Mouse (Mus musculus) neural tube, embryonic 12.5 days (tissue): ENCODE measurements at regions not wholly inside any gene's neighbourhood (a gene's known extent, or its start where the extent isn't known, plus 50 kb on each side); places are given as distances from the start of the nearest gene placed in this dataset.

Experiments
- ATAC-seq: fragments of 200-750 bp; cut with Nextera tagmentation; 2 replicates; pipeline ENCODE4 v1.8.0; 2017; ENCODE audit warnings: low read depth, mild to moderate bottlenecking, moderate TSS enrichment, moderate library complexity; ENCODE audit not compliant: low FRiP score
- H3K27ac ChIP-seq: fragments of 300-500 bp; sonication (generic); 2 replicates; pipeline ENCODE4 v1.5.1; 2016
- H3K27me3 ChIP-seq: fragments of 300-500 bp; sonication (generic); replicated peaks from 2 replicates; pipeline ENCODE4 v1.6.1; 2016; ENCODE audit warnings: mild to moderate bottlenecking
- H3K36me3 ChIP-seq: fragments of 300-500 bp; sonication (generic); 2 replicates; pipeline ENCODE4 v1.6.1; 2016; ENCODE audit warnings: mild to moderate bottlenecking
- H3K4me1 ChIP-seq: fragments of 300-500 bp; sonication (generic); 2 replicates; pipeline ENCODE4 v1.6.1; 2016
- H3K4me2 ChIP-seq: fragments of 300-500 bp; sonication (generic); replicated peaks from 2 replicates; pipeline ENCODE4 v1.6.1; 2016; ENCODE audit warnings: mild to moderate bottlenecking
- H3K4me3 ChIP-seq: fragments of 300-500 bp; sonication (generic); 2 replicates; pipeline ENCODE4 v1.5.1; 2016
- H3K9ac ChIP-seq: fragments of 300-500 bp; sonication (generic); 2 replicates; pipeline ENCODE4 v1.6.1; 2016; ENCODE audit warnings: mild to moderate bottlenecking
- H3K9me3 ChIP-seq: fragments of 300-500 bp; sonication (generic); 2 replicates; pipeline ENCODE4 v1.6.1; 2016; ENCODE audit warnings: mild to moderate bottlenecking
- WGBS: fragments of 180-500 bp; shearing (Covaris S2); methylation state at CpG from one replicate; pipeline ENCODE4 v1.1.7; 2016; 5-methylcytosine and 5-hydroxymethylcytosine counted together

- WGBS = 73% methylated on average over 3 of the region's 3 CpGs
Measured at GRCm38 (mm10) chr1:57512516-57512915, 105.6 kb upstream of the Tyw5 start.

GRCm38 (mm10) chr1:57525965-57526364, 119.1 kb upstream of the Tyw5 start:
- Histone ChIP-seq H3K4me3 (no peak overlapping the region), H3K9ac (no peak overlapping the region), H3K36me3 (no peaks in the 10 kb centered on the region), H3K27me3 (no peaks in the 10 kb centered on the region), H3K9me3 (no peaks in the 10 kb centered on the region), H3K4me2 (no peak overlapping the region), H3K4me1 (no peaks in the 10 kb centered on the region), H3K27ac (no peak overlapping the region)
- ATAC-seq = no peak
- WGBS = 87% methylated on average over 4 of the region's 4 CpGs

More at GRCm38 (mm10) chr1:57512516-57512915, 105.6 kb upstream of the Tyw5 start:
- Histone ChIP-seq H3K9ac (no peak overlapping the region), H3K27ac (no peak overlapping the region), H3K27me3 (no peaks in the 10 kb centered on the region), H3K9me3 (no peaks in the 10 kb centered on the region), H3K4me1 (no peaks in the 10 kb centered on the region), H3K4me2 (no peak overlapping the region), H3K4me3 (no peak overlapping the region), H3K36me3 (no peaks in the 10 kb centered on the region)
- no peak for ATAC-seq

- no peak overlapping the region for H3K4me3 ChIP-seq
- no peak for ATAC-seq
- no peaks in the 10 kb centered on the region for H3K4me1 ChIP-seq
- no peak overlapping the region for H3K4me2 ChIP-seq
- H3K36me3 ChIP-seq = no peaks in the 10 kb centered on the region
- H3K9me3 ChIP-seq = no peaks in the 10 kb centered on the region
- 44% methylated on average over 3 of the region's 3 CpGs for WGBS
- no peaks in the 10 kb centered on the region for H3K27me3 ChIP-seq
- no peak overlapping the region for H3K9ac ChIP-seq
- H3K27ac ChIP-seq = no peak overlapping the region
Measured at GRCm38 (mm10) chr1:57528703-57529102, 121.8 kb upstream of the Tyw5 start.

GRCm38 (mm10) chr1:57529320-57529719, 122.4 kb upstream of the Tyw5 start:
- H3K4me1 ChIP-seq = no peaks in the 10 kb centered on the region
- H3K36me3 ChIP-seq = no peaks in the 10 kb centered on the region
- no peak overlapping the region for H3K9ac ChIP-seq
- no peak overlapping the region for H3K4me2 ChIP-seq
- H3K9me3 ChIP-seq = no peaks in the 10 kb centered on the region
- no peak for ATAC-seq
- H3K27me3 ChIP-seq = no peaks in the 10 kb centered on the region
- H3K4me3 ChIP-seq = no peak overlapping the region
- WGBS = 88% methylated on average over 2 of the region's 2 CpGs
- H3K27ac ChIP-seq = no peak overlapping the region

- 57% methylated on average over 5 of the region's 5 CpGs for WGBS
Measured at GRCm38 (mm10) chr1:57537369-57537768, 130.5 kb upstream of the Tyw5 start.

GRCm38 (mm10) chr1:57544684-57545083, 137.8 kb upstream of the Tyw5 start:
- no peak overlapping the region for H3K4me3 ChIP-seq
- no peak overlapping the region for H3K27ac ChIP-seq
- no peaks in the 10 kb centered on the region for H3K27me3 ChIP-seq
- ATAC-seq = no peak
- H3K9ac ChIP-seq = no peak overlapping the region
- no peaks in the 10 kb centered on the region for H3K9me3 ChIP-seq
- no peak overlapping the region for H3K4me2 ChIP-seq
- H3K36me3 ChIP-seq = no peaks in the 10 kb centered on the region
- 79% methylated on average over 3 of the region's 3 CpGs for WGBS
- no peaks in the 10 kb centered on the region for H3K4me1 ChIP-seq

More at GRCm38 (mm10) chr1:57537369-57537768, 130.5 kb upstream of the Tyw5 start:
- Histone ChIP-seq H3K27ac (no peak overlapping the region), H3K4me2 (no peak overlapping the region), H3K4me3 (no peak overlapping the region), H3K4me1 (no peaks in the 10 kb centered on the region), H3K9ac (no peak overlapping the region), H3K9me3 (no peaks in the 10 kb centered on the region), H3K27me3 (no peaks in the 10 kb centered on the region), H3K36me3 (no peaks in the 10 kb centered on the region)
- no peak for ATAC-seq

- H3K4me2 ChIP-seq = no peak overlapping the region
- H3K9ac ChIP-seq = no peak overlapping the region
Measured at GRCm38 (mm10) chr1:57545792-57546685, 139.1 kb upstream of the Tyw5 start.

GRCm38 (mm10) chr1:57561517-57561916, 154.6 kb upstream of the Tyw5 start:
- no peak overlapping the region for H3K27ac ChIP-seq
- H3K4me1 ChIP-seq = no peaks in the 10 kb centered on the region
- H3K36me3 ChIP-seq = no peaks in the 10 kb centered on the region
- ATAC-seq = no peak
- WGBS = 87% methylated on average over 2 of the region's 2 CpGs
- H3K4me2 ChIP-seq = no peak overlapping the region
- peaks cover 4% of the 10 kb centered on the region; the same call in 1 of the 2 replicates for H3K9me3 ChIP-seq
- no peaks in the 10 kb centered on the region for H3K27me3 ChIP-seq
- no peak overlapping the region for H3K9ac ChIP-seq
- H3K4me3 ChIP-seq = no peak overlapping the region

More at GRCm38 (mm10) chr1:57545792-57546685, 139.1 kb upstream of the Tyw5 start:
- no peak overlapping the region for H3K4me3 ChIP-seq
- H3K9me3 ChIP-seq = no peaks in the 10 kb centered on the region
- H3K4me1 ChIP-seq = no peaks in the 10 kb centered on the region
- ATAC-seq = no peak
- no peaks in the 10 kb centered on the region for H3K36me3 ChIP-seq
- 71% methylated on average over 14 of the region's 14 CpGs for WGBS
- H3K27me3 ChIP-seq = no peaks in the 10 kb centered on the region
- H3K27ac ChIP-seq = no peak overlapping the region

GRCm38 (mm10) chr1:57564676-57565075, 157.8 kb upstream of the Tyw5 start:
- Histone ChIP-seq H3K4me2 (no peak overlapping the region), H3K27me3 (no peaks in the 10 kb centered on the region), H3K27ac (no peak overlapping the region), H3K36me3 (no peaks in the 10 kb centered on the region), H3K4me3 (no peak overlapping the region), H3K9me3 (peaks cover 13% of the 10 kb centered on the region), H3K9ac (no peak overlapping the region), H3K4me1 (no peaks in the 10 kb centered on the region)
- 57% methylated on average over 5 of the region's 5 CpGs for WGBS
- ATAC-seq = no peak

- peaks cover 9% of the 10 kb centered on the region; the same call in 1 of the 2 replicates for H3K9me3 ChIP-seq
- no peaks in the 10 kb centered on the region for H3K4me1 ChIP-seq
- H3K27ac ChIP-seq = no peak overlapping the region
- no peak overlapping the region for H3K4me2 ChIP-seq
- no peaks in the 10 kb centered on the region for H3K27me3 ChIP-seq
- ATAC-seq = no peak
- WGBS = 87% methylated on average over 5 of the region's 5 CpGs
- no peak overlapping the region for H3K4me3 ChIP-seq
- no peaks in the 10 kb centered on the region for H3K36me3 ChIP-seq
- no peak overlapping the region for H3K9ac ChIP-seq
Measured at GRCm38 (mm10) chr1:57572097-57572496, 165.2 kb upstream of the Tyw5 start.

GRCm38 (mm10) chr1:57573829-57574228, 166.9 kb upstream of the Tyw5 start:
- Histone ChIP-seq H3K27ac (no peak overlapping the region), H3K4me1 (no peaks in the 10 kb centered on the region), H3K36me3 (no peaks in the 10 kb centered on the region), H3K4me2 (no peak overlapping the region), H3K9ac (no peak overlapping the region), H3K9me3 (0 out of 2 replicates have a peak, but pooled peaks cover 2% of the 10 kb centered on the region), H3K4me3 (no peak overlapping the region), H3K27me3 (no peaks in the 10 kb centered on the region)
- ATAC-seq = no peak
- 85% methylated on average over 6 of the region's 6 CpGs for WGBS

- Histone ChIP-seq H3K27ac (no peak overlapping the region), H3K4me3 (no peak overlapping the region), H3K4me1 (no peaks in the 10 kb centered on the region), H3K36me3 (no peaks in the 10 kb centered on the region), H3K27me3 (no peaks in the 10 kb centered on the region), H3K4me2 (no peak overlapping the region), H3K9me3 (no peaks in the 10 kb centered on the region), H3K9ac (no peak overlapping the region)
- no peak for ATAC-seq
- 96% methylated on average over 6 of the region's 6 CpGs for WGBS
Measured at GRCm38 (mm10) chr1:57574530-57574929, 167.6 kb upstream of the Tyw5 start.
